ENCODE assay signal across 25 mouse cellular contexts in the genomic region with DNA sequence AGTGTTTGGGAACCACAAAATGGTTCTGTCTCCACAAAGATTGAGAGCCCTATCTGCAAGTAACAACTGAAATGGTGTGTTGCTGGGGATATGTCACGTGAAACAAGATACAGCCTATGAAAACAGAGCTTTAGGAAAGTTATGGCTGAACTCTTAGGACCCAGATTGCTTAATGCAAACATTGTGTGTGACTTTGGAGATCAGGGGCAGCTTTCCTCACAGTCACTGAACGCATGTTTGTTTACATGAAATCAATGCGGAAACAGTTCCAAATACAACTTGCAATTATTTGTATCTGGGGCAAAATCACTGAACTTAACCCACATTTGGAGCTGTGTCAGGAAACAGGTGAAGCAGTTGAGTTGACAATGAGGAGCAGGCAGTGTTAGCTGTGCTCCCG.
"Had no signal": no experiment of that assay in that cellular context is flagged by ENCODE, and none has a peak within 500 bp of the region (broad histone marks: within the 10 kb centered on the region; RNA-seq: fewer than 3 reads in every experiment).

No protein-coding gene starts in this region.

- H3K4me2 ChIP-seq: heart, embryonic 11.5 days; heart, embryonic 13.5 days; heart, embryonic 15.5 days; hindbrain, embryonic 13.5 days; hindbrain, embryonic 15.5 days; kidney, embryonic 15.5 days; limb, embryonic 13.5 days; limb, embryonic 15.5 days had no signal

- H3K27ac ChIP-seq: heart, adult 2 months; heart, embryonic 13.5 days; heart, embryonic 15.5 days; hindbrain, embryonic 13.5 days; hindbrain, embryonic 15.5 days; hindbrain, postnatal 0 days; kidney, embryonic 15.5 days; kidney, postnatal 0 days; limb, embryonic 13.5 days; limb, embryonic 15.5 days had no signal

- H3K4me1 ChIP-seq: heart, embryonic 13.5 days; heart, embryonic 15.5 days; hindbrain, embryonic 13.5 days; hindbrain, embryonic 15.5 days; kidney, embryonic 15.5 days had no signal

- H3K4me3 ChIP-seq: heart, adult 2 months; heart, embryonic 13.5 days; heart, embryonic 15.5 days; hindbrain, embryonic 13.5 days; hindbrain, embryonic 15.5 days; kidney, embryonic 15.5 days; limb, embryonic 13.5 days; limb, embryonic 15.5 days had no signal

- H3K27me3 ChIP-seq: hindbrain, embryonic 15.5 days; limb, embryonic 15.5 days had no signal

- H3K36me3 ChIP-seq: heart, embryonic 13.5 days; heart, embryonic 15.5 days; hindbrain, embryonic 13.5 days; hindbrain, embryonic 15.5 days; kidney, embryonic 15.5 days; limb, embryonic 13.5 days; limb, embryonic 15.5 days had no signal

- DNase-seq: gastrocnemius, postnatal 14 days; gastrocnemius, postnatal 36 days; heart, adult 11 months; heart, adult 2 months; heart, postnatal 14 days; heart, postnatal 36 days; kidney, adult 11 months; kidney, adult 2 months; kidney, adult 9 months; kidney, postnatal 14 days; kidney, postnatal 36 days; layer of hippocampus, adult 9-11 months; layer of hippocampus, postnatal 36 days; left cerebral cortex, postnatal 4 days had no signal

- ATAC-seq: hindbrain, postnatal 0 days; intestine, embryonic 16.5 days had no signal

- H3K9ac ChIP-seq: heart, embryonic 13.5 days; heart, embryonic 15.5 days; hindbrain, embryonic 13.5 days; hindbrain, embryonic 15.5 days; kidney, embryonic 15.5 days; limb, embryonic 13.5 days; limb, embryonic 15.5 days had no signal

- H3K9me3 ChIP-seq: heart, embryonic 13.5 days; heart, embryonic 15.5 days; hindbrain, embryonic 13.5 days; hindbrain, embryonic 15.5 days; kidney, embryonic 15.5 days; limb, embryonic 13.5 days; limb, embryonic 15.5 days had no signal
